Mouse (Mus musculus) hematopoietic stem cell, adult 5-6 weeks (primary cell): Measurements from ENCODE around the gene Eif2b2. TPM values are rescaled to one million over a fixed set of nuclear protein-coding genes. Genes with fewer than 3 reads are reported as not detected.

ENCODE experiments used
- ATAC-seq, 2 experiments: fragments of 125-278 bp in 1 of 2; replicated peaks in 1 of 2; 2 replicates each; pipeline ENCODE4 v1.8.0; 2016 to 2017; ENCODE audit warnings: inconsistent platforms in 2 of 2, mild to moderate bottlenecking in 2 of 2, moderate number of reproducible peaks in 2 of 2, low read depth in 1 of 2, moderate TSS enrichment in 1 of 2; ENCODE audit not compliant: low FRiP score in 2 of 2, poor library complexity in 2 of 2, severe bottlenecking in 2 of 2, insufficient read depth in 1 of 2, low TSS enrichment in 1 of 2
- total RNA-seq: library from RNA; stranded (forward); fragments of 172-1452, 232-1000 nt; gene quantifications from 2 replicates; pipeline ENCODE4 v1.2.3, GENCODE M21; 2017

Eif2b2 gene
- total RNA-seq, 1 experiment from 2014 or later, result 94.9 TPM

GRCm38 (mm10) chr12:85271132-85271842, 52.0 kb downstream of the Eif2b2 start:
- no peak for ATAC-seq

- ATAC-seq, result no peak
These were observed 52.5 kb downstream of the Eif2b2 start for GRCm38 (mm10) chr12:85271843-85272206.

DNA sequence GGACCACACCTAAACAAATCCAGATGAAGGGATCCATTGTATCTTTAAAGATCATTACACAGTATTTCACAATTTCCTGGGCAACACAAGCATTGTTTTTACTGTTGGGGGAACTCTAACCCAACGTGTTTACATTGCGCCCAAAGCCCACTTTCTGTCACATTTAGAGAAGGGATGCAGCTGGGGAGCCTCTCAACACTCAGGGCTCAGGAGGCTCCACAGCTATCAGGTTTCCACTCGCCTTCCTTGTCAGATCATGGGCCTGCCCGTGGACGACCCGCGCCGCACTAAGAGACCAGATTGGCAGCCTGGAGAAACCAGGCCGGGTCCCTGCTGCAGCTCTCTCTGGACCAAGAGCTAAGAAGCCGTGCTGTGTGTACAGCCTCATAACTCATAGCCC, 54.2 kb downstream of the Eif2b2 start:
- no peak for ATAC-seq

Other genes with a start within 250 kb of the Eif2b2 start
- 98.3 and 119 TPM in 2 replicates for gene Fcf1, start 248.6 kb upstream of the Eif2b2 start, total RNA-seq
- 27.6 and 39.3 TPM in 2 replicates for gene Arel1, start 248.6 kb upstream of the Eif2b2 start, total RNA-seq
- gene Ylpm1, start 223.2 kb upstream of the Eif2b2 start, total RNA-seq, result 63.3 and 91.8 TPM in 2 replicates
- 1.7 and 3.2 TPM in 2 replicates for gene Prox2, start 108.7 kb upstream of the Eif2b2 start, total RNA-seq
- 161 and 171 TPM in 2 replicates for gene Dlst, start 108.6 kb upstream of the Eif2b2 start, total RNA-seq
- not detected in 2 replicates for gene Rps6kl1, start 68.2 kb upstream of the Eif2b2 start, total RNA-seq
- 0.63 and 0.84 TPM in 2 replicates for gene Pgf, start 41.7 kb upstream of the Eif2b2 start, total RNA-seq
- 9.4 and 11.9 TPM in 2 replicates for gene Mlh3, start 51.1 kb downstream of the Eif2b2 start, total RNA-seq
- 52.8 and 63.5 TPM in 2 replicates for gene Acyp1, start 69.0 kb downstream of the Eif2b2 start, total RNA-seq
- gene Zc2hc1c, start 69.1 kb downstream of the Eif2b2 start, total RNA-seq, result 0.13 and 0.20 TPM in 2 replicates
- gene Nek9, start 119.9 kb downstream of the Eif2b2 start, total RNA-seq, result 31.6 and 40.9 TPM in 2 replicates
- 90.3 and 111 TPM in 2 replicates for gene Tmed10, start 155.4 kb downstream of the Eif2b2 start, total RNA-seq